Mouse (Mus musculus) adrenal gland, postnatal 14 days (tissue): ENCODE measurements at regions not wholly inside any gene's neighbourhood (a gene's known extent, or its start where the extent isn't known, plus 50 kb on each side); places are given as distances from the start of the nearest gene placed in this dataset.
A peak's percentile ranks its signal among the peaks of the same experiment; 100 is the strongest.

Source experiments
- DNase-seq: peaks from one replicate; pipeline ENCODE4 v3.0.0; 2021; ENCODE audit warnings: mixed read lengths

DNA sequence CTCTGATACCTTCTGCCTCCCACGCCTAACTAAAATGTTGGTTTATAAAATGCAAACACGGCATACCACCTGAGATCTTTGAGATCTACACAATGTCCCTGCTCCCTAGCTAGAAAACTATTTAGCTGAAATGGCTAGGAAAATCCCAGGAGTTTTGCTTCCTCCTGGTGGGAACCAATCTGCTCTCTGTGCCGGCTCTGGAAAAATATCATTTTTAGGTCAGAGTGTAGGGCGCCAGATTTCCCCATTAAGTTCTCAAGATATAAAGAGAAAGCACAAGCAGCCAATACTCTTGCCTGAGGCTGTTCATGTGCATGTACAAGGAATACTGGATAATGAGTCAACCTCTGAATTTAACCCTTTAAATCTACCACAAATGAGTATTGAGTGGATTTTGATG, 301.0 kb downstream of the 9330182O14Rik start:
- no peak for DNase-seq

DNA sequence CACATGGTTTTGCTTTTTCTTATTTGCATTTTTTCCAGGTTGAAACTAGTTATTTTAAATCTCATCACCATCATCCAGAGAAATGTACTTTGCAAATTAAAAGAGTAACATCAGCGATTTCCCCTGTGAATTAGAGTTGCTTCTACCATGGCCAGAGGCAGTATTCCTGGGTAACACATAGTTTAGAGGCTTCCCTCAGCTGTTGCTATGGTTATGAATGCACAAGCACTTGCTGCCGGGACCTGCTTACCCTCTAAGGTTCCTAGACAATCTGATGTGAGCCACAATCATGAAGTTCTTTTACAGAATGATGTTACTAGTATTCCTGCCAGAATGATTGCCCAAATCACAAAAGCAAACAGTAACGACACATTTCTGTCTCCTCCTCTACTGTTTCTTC, 302.5 kb downstream of the 9330182O14Rik start:
- DNase-seq = no peak

DNA sequence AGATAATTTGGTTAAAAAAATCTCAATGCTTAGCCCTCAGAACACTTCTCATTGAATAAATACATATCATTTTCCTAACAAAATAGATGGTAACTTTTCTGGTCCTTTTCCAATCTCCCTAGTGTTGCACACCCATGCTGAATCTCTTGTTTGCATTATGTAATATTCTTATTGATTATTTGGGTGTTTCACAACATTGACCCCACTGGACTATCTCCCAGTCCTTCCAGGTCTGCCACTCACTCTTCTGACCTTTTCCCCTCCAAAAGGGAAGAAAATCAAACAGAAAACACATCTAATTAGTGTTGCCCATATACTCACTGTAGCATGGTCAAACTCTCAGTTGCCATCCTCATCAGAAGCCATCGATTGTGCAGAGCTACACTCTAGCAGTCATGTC, 305.7 kb downstream of the 9330182O14Rik start:
- no peak for DNase-seq

DNA sequence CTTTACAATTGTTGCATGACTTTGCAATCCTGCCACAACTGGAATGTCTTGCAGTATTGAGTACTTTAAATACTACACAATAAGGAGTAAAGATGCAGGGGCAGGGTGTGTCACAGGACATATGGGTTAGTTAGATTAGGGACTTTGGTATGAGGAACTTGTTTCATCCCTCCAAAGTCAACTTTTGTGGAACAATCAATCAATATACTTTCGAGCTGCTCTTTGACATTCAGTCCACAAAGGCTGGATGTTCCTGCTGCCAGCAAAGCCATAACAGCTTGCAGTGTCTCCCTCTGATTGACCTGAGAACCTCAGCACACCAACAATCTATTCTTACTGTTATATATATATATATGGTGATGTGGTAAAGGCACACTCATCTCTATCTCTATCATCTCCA, 314.5 kb downstream of the 9330182O14Rik start:
- no peak for DNase-seq

DNA sequence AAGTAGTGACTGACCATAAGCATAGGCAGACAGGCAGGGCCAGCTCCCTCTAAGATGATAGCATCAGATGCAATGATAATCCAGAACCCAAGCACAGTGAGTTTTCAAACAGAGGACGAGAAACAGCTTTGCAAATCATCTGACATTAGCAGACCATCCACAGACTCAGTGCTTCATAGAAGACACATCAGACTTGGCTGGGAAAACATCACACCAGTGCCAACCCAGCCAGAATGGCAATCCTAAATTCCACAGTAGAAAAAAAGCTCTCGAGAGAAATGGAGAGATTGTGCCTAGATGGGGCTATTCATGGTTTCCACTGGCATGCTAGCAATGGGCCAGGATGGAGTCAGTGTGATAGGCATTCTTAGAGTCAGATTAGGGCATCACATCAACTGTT, 319.1 kb downstream of the 9330182O14Rik start:
- DNase-seq = no peak

DNA sequence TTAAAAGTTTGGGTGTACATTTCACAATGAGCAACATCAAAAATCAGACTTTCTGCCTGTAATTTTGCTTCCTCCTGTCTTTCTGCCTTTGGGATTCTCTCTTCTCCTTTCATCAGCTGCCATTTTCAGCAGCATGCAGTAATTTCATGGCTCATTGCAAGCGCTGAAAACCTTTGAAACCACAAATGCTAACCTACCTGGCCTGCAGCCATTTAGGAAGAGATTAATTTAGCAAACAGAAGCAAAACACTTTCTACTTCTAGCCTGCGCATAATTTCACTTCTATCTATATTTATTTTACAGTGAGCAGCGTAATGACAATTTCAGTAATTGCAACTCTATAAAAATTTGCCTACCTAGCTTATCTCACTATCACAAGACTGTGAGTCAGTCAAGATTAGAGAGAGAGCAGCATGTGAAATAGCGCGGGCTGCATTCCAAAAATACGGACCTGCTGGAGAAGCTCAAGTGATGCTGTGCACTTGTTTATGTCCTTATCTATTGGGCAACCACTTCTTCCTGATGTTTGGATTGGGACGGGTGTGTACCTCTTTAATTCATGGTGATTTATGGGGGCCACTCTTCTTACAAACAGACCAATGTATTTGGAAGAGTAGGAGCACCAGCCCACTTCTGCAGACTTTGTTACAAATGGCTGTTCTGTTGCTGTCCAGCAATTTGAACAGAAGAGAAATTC, 341.6 kb downstream of the 9330182O14Rik start:
- peak; percentile 5 for DNase-seq

DNA sequence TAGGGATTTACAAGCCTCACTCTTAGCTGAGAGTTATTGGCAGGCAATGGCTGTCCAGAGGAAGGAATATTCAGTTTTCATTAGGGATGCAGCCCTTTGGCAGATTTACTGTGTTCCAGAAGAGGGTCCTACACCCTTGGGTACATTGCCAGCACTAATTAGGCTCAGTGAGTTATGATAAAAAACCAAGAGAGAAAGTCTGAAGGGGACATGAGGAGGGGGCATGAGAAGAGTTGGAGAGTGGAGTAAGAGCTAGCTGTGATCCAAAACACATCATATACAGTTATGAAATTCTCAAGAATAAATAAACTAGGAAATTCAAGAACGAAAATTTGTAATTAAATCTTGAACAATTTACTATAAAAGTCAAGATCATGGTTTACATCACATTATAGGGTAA, 346.2 kb downstream of the 9330182O14Rik start:
- no peak for DNase-seq

DNA sequence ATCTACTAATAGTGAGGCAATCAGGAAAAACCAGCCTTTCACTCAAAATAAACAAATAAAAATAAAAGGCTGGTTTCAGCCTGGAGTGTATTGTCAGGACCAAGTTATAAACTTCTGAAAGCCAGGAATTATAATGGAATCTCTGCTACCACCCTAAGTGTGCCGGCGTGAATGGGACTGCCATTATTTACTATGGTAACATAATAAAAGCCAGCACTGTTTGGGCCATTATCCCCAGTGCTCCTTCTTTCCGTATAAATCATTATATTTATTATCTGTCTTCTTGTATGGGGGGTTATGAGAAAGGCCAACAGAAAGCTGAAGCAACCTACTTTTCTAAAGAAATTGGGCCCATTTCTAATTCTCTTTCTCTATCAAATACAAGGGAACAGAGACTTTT, 347.1 kb downstream of the 9330182O14Rik start:
- DNase-seq = no peak

DNA sequence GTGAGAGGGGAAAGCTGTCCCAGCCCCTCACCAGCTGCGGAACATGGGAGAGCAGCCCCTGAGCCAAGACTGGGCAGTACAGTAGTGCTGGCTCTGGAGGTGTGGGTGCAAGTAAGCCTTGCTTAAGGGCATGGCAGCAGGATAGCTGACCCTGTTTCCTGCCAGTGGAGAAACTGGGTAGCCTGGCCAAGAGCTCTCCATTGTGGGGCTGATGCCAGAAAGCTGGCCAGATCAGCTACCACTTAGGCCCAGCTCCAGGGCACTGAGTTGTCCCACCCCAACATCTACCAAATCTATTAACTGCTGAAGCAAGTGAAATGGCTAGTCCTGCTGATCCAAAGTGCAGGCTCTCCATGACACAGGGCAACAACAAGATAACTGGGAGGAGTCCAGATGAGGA, 351.8 kb downstream of the 9330182O14Rik start:
- no peak for DNase-seq

DNA sequence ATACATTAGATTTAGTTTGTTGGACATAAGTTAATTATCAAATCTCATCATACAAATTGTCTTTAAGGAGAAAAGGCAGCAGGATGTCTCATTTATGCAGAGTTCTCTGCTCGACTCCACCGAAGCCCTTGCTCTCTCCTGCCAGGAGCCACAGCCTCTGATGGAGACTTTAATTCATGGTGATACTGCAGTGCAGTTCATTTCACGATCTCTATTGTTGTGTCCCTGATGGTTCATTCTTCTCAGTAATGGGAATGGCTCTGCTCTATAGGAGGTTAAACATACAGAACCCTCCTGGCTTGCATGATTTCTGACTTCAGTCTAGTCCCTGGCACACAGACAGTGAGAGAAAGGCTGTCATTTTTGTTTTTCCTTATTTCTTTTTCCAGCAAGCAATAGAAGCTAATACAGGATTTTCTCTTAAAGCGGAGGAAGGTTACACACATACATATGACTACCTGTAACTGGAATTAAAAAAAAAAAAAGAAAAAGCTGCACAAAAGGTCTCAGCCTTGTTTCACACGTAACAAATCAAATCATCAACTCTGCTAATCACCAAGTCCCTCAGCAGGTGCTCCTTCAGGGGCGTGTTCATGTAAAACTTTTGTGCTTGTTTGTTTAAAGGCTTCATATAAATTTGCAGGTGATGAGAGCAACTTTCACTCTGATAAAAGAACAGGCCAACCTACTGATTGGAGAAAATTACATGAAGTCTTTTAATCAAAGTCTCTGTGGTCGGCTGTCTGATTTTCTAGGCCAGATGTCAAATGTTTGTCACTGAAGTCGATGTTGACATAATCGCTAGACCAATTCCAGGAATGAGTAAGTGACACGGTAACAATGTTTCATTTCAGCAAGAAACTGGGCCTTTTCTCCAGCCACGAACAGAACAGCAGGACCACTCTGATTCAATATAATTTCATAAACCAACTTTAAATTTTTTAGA, 367.3 kb downstream of the 9330182O14Rik start:
- no peak for DNase-seq

DNA sequence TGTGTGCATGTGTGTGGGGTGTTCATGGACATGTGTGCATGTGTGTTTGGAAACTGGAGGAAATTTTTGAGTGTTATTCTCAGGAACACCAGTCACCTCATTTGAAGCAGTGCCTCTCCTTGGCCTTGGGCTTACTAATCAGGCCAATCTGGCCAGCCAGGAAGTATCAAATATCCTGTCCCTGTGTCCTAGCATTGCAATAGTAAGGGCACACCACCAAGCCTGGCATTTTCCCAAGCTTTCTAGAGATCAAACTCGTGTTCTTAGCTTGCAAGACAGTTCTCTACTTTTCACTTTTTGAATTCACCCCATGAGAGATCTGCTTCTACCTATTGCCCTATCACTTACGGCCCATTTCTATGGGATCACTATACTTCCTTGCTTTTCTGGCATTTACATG, 376.7 kb downstream of the 9330182O14Rik start:
- peak; percentile 58 for DNase-seq

DNA sequence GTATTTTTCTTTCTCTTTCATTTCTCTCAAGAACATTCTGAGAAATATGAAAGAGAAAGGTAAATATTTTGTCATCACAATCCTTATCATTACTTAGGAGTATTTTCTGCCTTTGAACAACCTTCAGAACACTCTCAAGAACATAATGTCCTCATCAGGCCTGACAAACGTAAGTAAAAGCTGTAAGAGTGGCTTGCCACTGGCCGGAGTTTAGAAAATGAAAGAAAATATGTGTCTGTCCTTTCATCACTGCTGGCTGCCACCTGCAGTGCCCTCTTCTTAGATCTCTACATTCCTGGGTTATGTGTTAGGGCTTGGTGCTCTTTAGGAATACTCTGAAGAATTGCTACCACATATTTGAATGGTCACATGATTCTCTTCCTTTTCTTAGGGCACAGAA, 390.2 kb downstream of the 9330182O14Rik start:
- no peak for DNase-seq

DNA sequence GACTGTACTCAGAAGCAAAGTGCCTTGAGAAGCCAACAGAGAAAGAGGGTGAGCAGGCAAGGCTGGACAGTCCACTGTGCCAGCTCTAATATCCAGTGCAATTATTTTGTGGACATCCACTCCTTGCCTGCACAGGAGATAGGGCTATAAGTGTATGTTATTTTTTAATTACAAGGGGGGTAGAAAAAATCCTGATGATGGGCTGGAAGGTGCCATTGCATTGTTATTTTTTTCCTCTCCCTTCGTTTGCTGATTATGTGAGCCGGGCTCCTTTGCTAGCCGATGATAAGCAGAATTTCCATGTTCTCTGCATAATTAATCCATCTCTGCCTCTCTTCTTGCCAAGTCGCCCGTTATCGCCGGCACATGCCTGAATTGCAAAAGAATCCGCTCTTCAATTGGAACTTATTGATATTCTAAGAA, 399.3 kb downstream of the 9330182O14Rik start:
- DNase-seq = no peak

DNA sequence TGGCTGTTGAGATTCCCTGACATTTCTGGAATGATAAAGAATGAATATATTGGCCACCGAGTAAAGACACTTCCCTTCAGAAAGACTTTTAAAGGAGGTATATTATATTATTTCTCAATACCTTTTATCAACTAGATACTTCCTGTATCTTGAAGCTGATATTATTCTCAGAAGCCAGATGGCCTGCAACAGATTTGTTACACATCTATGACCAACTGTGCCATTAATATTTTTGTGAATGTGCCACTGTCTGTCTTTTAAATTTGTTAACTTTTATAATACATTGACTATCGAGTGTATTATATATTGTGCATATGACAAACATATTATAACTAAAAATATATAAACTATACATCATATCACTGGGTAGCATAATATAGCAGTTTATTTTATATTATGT, 427.5 kb downstream of the 9330182O14Rik start:
- DNase-seq = no peak

DNA sequence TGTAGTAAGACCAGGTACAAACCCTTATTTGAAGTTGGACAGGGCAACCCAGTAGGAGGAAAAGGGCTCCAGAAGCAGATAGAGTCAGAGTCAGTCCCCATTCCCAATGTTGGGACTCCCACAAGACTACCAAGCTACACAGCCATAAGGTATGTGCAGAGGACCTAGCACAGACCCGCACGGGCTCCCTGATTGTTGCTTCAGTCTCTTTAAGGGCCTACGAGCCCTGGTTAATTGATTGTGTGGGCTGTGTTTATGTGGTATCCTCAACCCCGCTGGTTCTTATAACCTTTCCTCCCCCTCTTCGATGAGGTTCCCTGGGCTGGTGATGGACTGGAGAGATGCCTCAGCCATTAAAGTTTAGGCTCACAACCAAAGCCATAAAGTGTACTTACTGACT, 431.6 kb downstream of the 9330182O14Rik start:
- no peak for DNase-seq

DNA sequence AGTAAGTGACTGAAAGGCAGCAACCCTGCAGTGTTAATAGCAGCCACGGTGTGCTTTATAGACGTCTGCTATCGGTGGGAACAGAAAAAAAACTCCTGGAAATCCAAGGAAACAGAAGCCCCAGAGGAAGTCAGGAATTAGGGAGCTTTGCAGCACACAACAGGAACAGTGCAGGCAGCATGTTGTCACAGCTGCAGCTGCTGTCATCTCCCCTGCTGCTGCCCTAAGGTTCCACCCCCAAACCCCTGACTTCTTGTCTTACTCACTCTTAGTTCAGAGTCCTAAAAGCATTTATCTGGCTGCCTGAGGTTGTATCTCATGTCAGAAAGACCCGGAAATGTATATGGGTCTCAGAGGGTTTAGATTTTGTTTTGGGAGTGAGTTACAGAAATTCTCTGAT, 432.3 kb downstream of the 9330182O14Rik start:
- DNase-seq = no peak

DNA sequence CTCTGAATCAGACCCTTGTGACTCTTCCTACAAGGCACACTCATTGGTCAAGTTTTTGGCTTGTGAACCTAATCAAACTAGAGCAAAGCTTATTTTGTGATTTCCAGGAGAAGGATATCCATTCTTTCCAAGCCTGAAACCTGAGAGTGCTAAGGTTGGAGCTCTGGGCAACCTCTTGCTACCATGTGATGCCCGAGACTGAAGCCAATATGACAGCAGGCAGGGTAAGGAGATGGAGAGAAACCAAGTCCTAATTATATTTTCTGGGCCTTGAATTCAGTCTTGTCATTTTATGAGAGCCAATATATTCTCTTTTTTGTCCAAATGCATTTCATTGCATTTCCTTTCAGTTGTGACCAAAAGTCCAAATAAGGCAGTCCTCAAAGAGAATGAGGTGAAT, 434.5 kb downstream of the 9330182O14Rik start:
- DNase-seq = no peak
